Mouse (Mus musculus): ENCODE results near the gene Zfp870. TPM values are rescaled to one million over a fixed set of nuclear protein-coding genes. Genes with fewer than 3 reads are reported as not detected.

Zfp870 gene
- polyA plus RNA-seq, 1 experiment from 2014 or later, result 2.9 TPM

DNA sequence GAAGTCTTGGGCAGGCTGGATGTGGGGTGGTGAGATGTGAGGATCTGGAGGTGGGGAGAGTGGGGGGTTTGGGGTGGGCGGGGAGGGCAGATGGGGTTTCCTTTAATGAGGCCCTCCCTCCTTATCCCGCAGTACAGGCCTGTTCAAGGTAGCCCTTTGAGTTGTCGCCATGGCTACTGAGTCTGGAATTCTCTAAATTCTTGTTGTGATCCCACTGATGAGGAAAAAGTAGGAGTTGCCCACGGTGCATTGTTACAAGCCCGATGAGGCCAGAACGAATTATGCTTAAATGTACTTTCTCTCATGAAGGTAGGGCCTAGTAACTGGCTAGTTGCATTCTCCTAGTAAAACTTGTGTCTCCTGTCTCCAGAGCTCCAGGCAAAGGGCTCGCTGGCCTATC lies 39.9 kb downstream of the Zfp870 start:
- H3K4me3 ChIP-seq (ENCODE audit: low read depth, low read length), result no peak overlapping the region
- 56% methylated on average over 7 of the region's 7 CpGs for WGBS
- H3K36me3 ChIP-seq (ENCODE audit: control insufficient read depth, insufficient read depth), result no peaks in the 10 kb centered on the region
- no peaks in the 10 kb centered on the region for H3K4me1 ChIP-seq (replicated peaks; ENCODE audit: control insufficient read depth, insufficient read depth, low read length)
- no peak overlapping the region for H3K9ac ChIP-seq (ENCODE audit: low read depth, low read length)
- H3K27ac ChIP-seq (ENCODE audit: low read depth, low read length), result no peak overlapping the region
- no peaks in the 10 kb centered on the region for H3K9me3 ChIP-seq (ENCODE audit: control insufficient read depth)
- no peaks in the 10 kb centered on the region for H3K27me3 ChIP-seq (replicated peaks; ENCODE audit: control insufficient read depth, insufficient read depth, low read length)
- no peak overlapping the region for H3K4me2 ChIP-seq (replicated peaks; ENCODE audit: low read depth)
- TF ChIP-seq CTCF (IDR thresholded peaks at IDR 0.05; ENCODE audit: low read depth), result no peak
- ATAC-seq, result no peak

DNA sequence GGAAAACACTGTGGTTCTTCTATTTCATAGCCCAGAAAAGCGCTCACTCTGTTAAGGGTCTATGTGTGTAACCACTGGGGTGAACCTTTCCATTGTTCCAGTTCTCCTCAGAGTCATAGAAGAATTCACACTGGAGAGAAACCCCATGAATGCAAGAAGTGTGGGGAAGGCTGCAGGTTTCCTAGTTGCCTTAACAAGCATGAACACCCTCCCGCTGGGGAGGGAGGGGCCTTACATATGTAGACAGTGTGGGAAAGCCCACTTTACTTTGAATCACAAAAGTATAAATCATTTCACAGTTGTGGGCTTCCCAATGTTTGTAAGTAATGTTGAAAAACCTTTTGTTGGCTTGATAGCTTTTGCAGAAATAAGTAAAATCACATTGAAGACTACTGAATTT lies 50.1 kb downstream of the Zfp870 start:
- H3K4me3 ChIP-seq (ENCODE audit: low read depth, low read length), result no peak overlapping the region
- H3K4me2 ChIP-seq (replicated peaks; ENCODE audit: low read depth), result no peak overlapping the region
- ATAC-seq, result no peak
- no peak overlapping the region for H3K27ac ChIP-seq (ENCODE audit: low read depth, low read length)
- peaks cover 4% of the 10 kb centered on the region; the same call in 1 of the 2 replicates for H3K9me3 ChIP-seq (ENCODE audit: control insufficient read depth)
- 82% methylated on average over 2 of the region's 2 CpGs for WGBS
- TF ChIP-seq CTCF (IDR thresholded peaks at IDR 0.05; ENCODE audit: low read depth), result no peak
- no peaks in the 10 kb centered on the region for H3K36me3 ChIP-seq (ENCODE audit: control insufficient read depth, insufficient read depth)
- H3K9ac ChIP-seq (ENCODE audit: low read depth, low read length), result no peak overlapping the region
- no peaks in the 10 kb centered on the region for H3K27me3 ChIP-seq (replicated peaks; ENCODE audit: control insufficient read depth, insufficient read depth, low read length)
- H3K4me1 ChIP-seq (replicated peaks; ENCODE audit: control insufficient read depth, insufficient read depth, low read length), result no peaks in the 10 kb centered on the region

DNA sequence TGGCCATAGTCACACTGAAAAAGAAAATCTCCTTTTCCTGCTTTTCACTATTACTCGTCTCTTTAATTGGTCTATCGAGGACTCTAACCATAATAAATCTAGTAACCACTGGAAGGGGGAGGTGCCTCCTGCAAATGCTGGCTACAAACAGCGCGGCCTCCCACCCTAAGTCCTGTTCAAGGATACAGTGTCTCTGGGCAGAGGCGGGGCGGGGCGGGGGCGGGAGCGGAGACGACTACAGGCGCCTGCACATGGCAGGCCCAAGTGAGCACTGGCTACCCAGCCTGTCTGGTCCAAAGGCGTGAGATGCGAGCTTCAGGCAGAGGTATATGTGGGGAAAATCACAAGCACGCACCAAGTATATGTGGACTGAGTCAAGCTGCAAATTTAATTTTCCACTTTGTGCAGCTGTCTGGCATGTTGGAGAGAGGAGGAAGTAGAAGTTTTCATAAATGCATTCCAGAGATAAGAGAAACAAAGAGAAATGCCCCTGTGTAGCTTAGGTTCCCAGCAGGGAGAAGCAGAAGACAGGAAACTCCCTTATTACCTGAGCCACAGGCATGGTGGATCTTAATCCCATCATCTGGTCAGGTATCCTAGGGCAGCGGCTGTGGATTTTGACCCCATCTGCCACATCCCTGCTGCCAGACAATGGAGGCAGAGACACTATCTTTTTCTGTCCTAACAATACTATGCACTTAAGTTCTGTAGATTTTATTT lies 52.2 kb downstream of the Zfp870 start:
- Histone ChIP-seq H3K9ac (ENCODE audit: low read depth, low read length) (no peak overlapping the region), H3K4me3 (ENCODE audit: low read depth, low read length) (no peak overlapping the region), H3K36me3 (ENCODE audit: control insufficient read depth, insufficient read depth) (no peaks in the 10 kb centered on the region), H3K4me2 (replicated peaks; ENCODE audit: low read depth) (peak overlapping the region; percentile 6; the same call in 1 of the 2 replicates), H3K27ac (ENCODE audit: low read depth, low read length) (no peak overlapping the region), H3K9me3 (ENCODE audit: control insufficient read depth) (peaks cover 4% of the 10 kb centered on the region; the same call in 1 of the 2 replicates), H3K27me3 (replicated peaks; ENCODE audit: control insufficient read depth, insufficient read depth, low read length) (no peaks in the 10 kb centered on the region), H3K4me1 (replicated peaks; ENCODE audit: control insufficient read depth, insufficient read depth, low read length) (no peaks in the 10 kb centered on the region)
- no peak for TF ChIP-seq CTCF (IDR thresholded peaks at IDR 0.05; ENCODE audit: low read depth)
- WGBS, result 20% methylated on average over 15 of the region's 15 CpGs
- peak; percentile 69 for ATAC-seq

DNA sequence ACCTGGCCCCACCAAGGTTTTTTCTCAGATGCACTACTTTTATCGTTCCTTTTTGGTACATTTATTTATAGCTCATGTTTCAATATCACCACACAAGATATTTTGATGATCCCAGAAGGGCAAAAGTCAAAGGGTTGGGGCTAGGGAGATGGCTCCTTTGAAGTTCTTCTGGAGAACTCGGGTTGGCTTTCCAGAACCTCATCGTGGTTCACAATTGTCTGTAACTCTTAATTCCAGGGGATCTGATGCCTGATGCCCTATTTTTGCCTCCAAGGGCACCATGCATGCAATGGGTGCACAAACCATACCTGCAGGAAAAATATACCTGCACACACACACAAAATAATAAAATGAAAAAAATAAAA lies 61.0 kb downstream of the Zfp870 start:
- TF ChIP-seq CTCF (IDR thresholded peaks at IDR 0.05; ENCODE audit: low read depth), result no peak
- H3K9ac ChIP-seq (ENCODE audit: low read depth, low read length), result no peak overlapping the region
- 0 out of 2 replicates have a peak, but pooled peaks have one; percentile 11 for ATAC-seq

DNA sequence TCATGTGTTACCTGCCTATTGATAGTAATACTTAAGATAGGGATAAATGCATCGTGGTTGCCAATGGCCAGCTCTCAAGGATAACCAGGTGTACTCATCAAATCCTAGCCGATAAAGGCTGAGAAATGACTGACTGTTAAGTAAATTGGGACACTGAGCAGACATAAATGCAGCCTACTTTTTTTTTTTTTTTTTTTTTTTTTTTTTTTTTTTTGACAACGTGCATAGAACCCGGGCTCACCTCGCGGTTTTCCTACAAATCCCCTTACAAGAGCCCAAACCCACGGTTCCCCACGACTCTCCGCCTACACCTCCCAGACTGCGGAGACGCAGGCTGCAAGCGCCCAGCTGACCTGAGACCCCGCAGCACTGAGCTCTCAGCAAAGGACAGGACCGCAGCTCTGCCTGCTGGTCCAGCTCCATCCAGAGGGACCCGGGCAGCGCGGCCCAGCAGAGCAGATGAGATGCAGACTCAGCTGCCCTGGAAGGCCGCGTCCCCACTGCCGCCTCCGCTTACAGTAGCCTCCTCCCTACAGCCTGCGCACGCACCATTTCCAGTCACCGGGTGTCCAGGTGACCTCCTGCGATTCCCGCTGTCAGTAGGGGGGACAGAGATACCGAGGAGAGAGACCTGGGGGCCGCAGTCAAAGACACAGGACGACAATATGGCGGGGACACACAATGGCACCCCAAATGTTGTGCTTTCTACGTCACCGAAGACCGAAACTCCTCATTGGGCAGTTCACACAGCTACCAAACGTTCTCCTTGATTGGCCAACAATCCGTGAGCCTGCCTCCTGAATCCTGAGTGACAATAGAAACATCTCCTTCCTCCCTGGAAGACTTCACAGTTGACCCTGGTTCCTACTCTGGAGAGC lies 61.7 kb downstream of the Zfp870 start, which contains the start of gene Zfp799:
Zfp799 (minus strand) TSS at position 722 of the 878 bp plus-strand sequence.
- H3K4me1 ChIP-seq (replicated peaks; ENCODE audit: control insufficient read depth, insufficient read depth, low read length), result no peaks in the 10 kb centered on the region
- ATAC-seq, result peak; percentile 98
- H3K9ac ChIP-seq (ENCODE audit: low read depth, low read length), result peak within 1 kb of the TSS; percentile 93
- no peak for TF ChIP-seq CTCF (IDR thresholded peaks at IDR 0.05; ENCODE audit: low read depth)
- H3K4me3 ChIP-seq (ENCODE audit: low read depth, low read length), result peak within 1 kb of the TSS; percentile 76
- H3K4me2 ChIP-seq (replicated peaks; ENCODE audit: low read depth), result peak within 1 kb of the TSS; percentile 66
- H3K9me3 ChIP-seq (ENCODE audit: control insufficient read depth), result no peaks in the 10 kb centered on the region
- H3K36me3 ChIP-seq (ENCODE audit: control insufficient read depth, insufficient read depth), result peaks cover 6% of the 10 kb centered on the region; the same call in 1 of the 2 replicates
- no peaks in the 10 kb centered on the region for H3K27me3 ChIP-seq (replicated peaks; ENCODE audit: control insufficient read depth, insufficient read depth, low read length)
- H3K27ac ChIP-seq (ENCODE audit: low read depth, low read length), result peak within 1 kb of the TSS; percentile 76
- WGBS, result 1% methylated on average over 35 of the region's 35 CpGs

More for the DNA sequence above, 61.0 kb downstream of the Zfp870 start:
- Histone ChIP-seq H3K9me3 (ENCODE audit: control insufficient read depth) (no peaks in the 10 kb centered on the region), H3K27ac (ENCODE audit: low read depth, low read length) (no peak overlapping the region), H3K36me3 (ENCODE audit: control insufficient read depth, insufficient read depth) (peaks cover 6% of the 10 kb centered on the region; the same call in 1 of the 2 replicates), H3K4me2 (replicated peaks; ENCODE audit: low read depth) (peak overlapping the region; percentile 66), H3K4me3 (ENCODE audit: low read depth, low read length) (peak overlapping the region; percentile 76), H3K4me1 (replicated peaks; ENCODE audit: control insufficient read depth, insufficient read depth, low read length) (no peaks in the 10 kb centered on the region), H3K27me3 (replicated peaks; ENCODE audit: control insufficient read depth, insufficient read depth, low read length) (no peaks in the 10 kb centered on the region)
- 28% methylated on average over 3 of the region's 3 CpGs for WGBS

Other genes with a start within 250 kb of the Zfp870 start
- gene Cyp4f40, start 232.7 kb downstream of the Zfp870 start, polyA plus RNA-seq (2015; fragmentation: Nextera tagmentation; extraction: Ambion mirVana), result 3.2 and 3.7 TPM in 2 replicates
- not detected in 2 replicates for gene Cyp4f15, start 206.0 kb downstream of the Zfp870 start, polyA plus RNA-seq (2015; fragmentation: Nextera tagmentation; extraction: Ambion mirVana)
- 13.9 and 16.7 TPM in 2 replicates for gene Zfp871, start 103.4 kb downstream of the Zfp870 start, polyA plus RNA-seq (2015; fragmentation: Nextera tagmentation; extraction: Ambion mirVana)
- gene Zfp811, start 81.7 kb downstream of the Zfp870 start, polyA plus RNA-seq (2015; fragmentation: Nextera tagmentation; extraction: Ambion mirVana), result 0.86 and 1.5 TPM in 2 replicates
- gene Zfp799, start 61.4 kb downstream of the Zfp870 start, polyA plus RNA-seq (2015; fragmentation: Nextera tagmentation; extraction: Ambion mirVana), result 4.3 and 4.5 TPM in 2 replicates
- 1.7 and 1.9 TPM in 2 replicates for gene Cyp4f14, start 25.7 kb upstream of the Zfp870 start, polyA plus RNA-seq (2015; fragmentation: Nextera tagmentation; extraction: Ambion mirVana)
- gene Cyp4f13, start 55.8 kb upstream of the Zfp870 start, polyA plus RNA-seq (2015; fragmentation: Nextera tagmentation; extraction: Ambion mirVana), result 61.8 and 62.9 TPM in 2 replicates
- gene Zfp472, start 74.2 kb upstream of the Zfp870 start, polyA plus RNA-seq (2015; fragmentation: Nextera tagmentation; extraction: Ambion mirVana), result 4.9 and 5.3 TPM in 2 replicates
- gene Zfp952, start 101.5 kb upstream of the Zfp870 start, polyA plus RNA-seq (2015; fragmentation: Nextera tagmentation; extraction: Ambion mirVana), result 4.7 and 4.9 TPM in 2 replicates
- 3.7 and 4.1 TPM in 2 replicates for gene Zfp763, start 141.8 kb upstream of the Zfp870 start, polyA plus RNA-seq (2015; fragmentation: Nextera tagmentation; extraction: Ambion mirVana)
- not detected in 2 replicates for gene 4921501E09Rik, start 176.4 kb upstream of the Zfp870 start, polyA plus RNA-seq (2015; fragmentation: Nextera tagmentation; extraction: Ambion mirVana)
- 3.3 TPM in 2 replicates for gene Zfp563, start 197.7 kb upstream of the Zfp870 start, polyA plus RNA-seq (2015; fragmentation: Nextera tagmentation; extraction: Ambion mirVana)
- gene Morc2b, start 248.0 kb upstream of the Zfp870 start, polyA plus RNA-seq (2015; fragmentation: Nextera tagmentation; extraction: Ambion mirVana), result not detected in 2 replicates